Mouse (Mus musculus): Measurements from ENCODE around the gene Mrpl18.
"Not testable (repeated sequence)": the region's sequence is repeated elsewhere in the genome, so short reads cannot be mapped to it uniquely, and the experiment has no call there.

Gene Mrpl18

DNA sequence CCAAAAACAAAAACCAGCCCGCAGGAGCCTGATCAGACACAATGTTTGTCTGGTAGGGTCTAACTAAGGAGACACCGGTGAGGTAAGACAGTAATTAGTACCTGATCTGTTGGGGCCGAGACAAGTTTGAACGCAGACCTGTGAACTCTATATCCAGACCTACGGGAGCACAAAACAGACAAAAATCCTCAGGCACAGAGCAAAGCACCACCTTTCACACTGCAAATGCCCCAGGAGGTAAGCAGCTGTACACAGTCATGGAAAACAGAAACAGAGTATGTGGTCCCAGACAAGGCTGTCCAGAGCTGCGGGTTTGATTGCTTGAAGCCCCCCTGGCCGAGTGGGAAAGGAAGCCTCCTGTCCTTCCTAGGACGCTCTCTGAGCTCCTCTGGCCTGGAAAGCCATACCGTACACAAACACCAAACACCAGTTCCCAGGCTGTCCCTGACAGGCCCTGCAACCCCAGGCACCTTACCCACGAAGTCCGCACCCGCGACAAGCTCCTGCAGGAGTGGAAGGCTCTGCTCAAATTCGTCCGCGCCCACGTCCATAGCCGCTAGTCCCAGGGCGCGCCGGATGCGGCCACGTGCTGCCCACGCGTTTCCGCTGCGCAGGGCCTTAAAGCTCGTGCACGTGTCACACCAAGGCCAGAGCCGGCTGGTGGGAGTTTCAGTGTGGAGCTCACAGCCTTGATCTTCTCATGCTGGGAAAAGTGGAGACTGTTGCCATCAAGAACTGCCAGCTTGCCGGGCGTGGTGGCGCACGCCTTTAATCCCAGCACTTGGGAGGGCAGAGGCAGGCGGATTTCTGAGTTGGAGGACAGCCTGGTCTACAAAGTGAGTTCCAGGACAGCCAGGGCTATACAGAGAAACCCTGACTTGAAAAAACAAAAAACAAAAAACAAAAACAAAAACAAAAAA lies 6.5 kb downstream of the Mrpl18 start, which contains the start of gene Pnldc1:
Gene Pnldc1 (minus strand): TSS at position 870 of the 920 bp plus-strand sequence.
- no peak for DNase-seq (ENCODE audit: low read depth)

DNA sequence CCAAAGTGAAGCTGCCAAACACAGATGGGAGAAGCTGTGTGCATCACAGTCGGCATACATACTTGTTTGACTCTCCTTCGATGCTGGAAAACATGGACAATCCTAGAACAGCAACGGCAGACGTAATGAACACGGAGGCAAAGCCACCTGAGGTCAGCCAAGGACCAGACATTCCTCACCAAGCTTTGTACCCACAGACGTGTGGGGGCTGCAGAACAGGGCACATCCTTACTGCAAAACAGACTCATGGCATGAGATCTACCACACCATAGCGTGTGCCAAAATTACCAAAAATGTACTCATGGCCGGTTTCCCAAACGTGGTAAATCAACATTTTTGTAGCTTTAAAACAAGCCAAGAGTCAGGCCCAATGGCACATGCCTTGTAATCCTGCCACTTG lies 9.7 kb downstream of the Mrpl18 start:
- DNase-seq (ENCODE audit: low read depth), result no peak

DNA sequence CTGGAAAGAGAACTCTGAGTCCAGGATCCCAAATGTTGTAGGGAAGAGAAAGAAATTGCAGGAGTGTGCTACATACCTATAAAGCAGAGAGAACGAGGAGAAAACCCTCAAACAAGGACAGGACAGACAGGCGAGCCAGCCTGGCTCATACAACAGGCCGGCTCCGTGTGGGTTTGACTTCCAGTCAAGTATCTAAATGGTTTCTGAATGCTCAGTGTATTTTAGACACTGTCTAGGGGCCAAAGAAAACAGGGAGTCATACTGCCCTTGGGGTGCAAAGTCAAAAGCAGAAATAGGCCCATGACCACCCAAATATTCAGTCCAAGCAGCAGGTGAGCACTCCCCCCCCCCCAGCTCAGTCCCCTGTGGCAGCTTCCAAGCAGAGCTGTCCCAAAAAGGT lies 10.3 kb downstream of the Mrpl18 start:
- DNase-seq (ENCODE audit: low read depth), result no peak

- no peak for DNase-seq (ENCODE audit: low read depth)
Measured at GRCm38 (mm10) chr17:12904349-12904748, 11.8 kb downstream of the Mrpl18 start.

DNA sequence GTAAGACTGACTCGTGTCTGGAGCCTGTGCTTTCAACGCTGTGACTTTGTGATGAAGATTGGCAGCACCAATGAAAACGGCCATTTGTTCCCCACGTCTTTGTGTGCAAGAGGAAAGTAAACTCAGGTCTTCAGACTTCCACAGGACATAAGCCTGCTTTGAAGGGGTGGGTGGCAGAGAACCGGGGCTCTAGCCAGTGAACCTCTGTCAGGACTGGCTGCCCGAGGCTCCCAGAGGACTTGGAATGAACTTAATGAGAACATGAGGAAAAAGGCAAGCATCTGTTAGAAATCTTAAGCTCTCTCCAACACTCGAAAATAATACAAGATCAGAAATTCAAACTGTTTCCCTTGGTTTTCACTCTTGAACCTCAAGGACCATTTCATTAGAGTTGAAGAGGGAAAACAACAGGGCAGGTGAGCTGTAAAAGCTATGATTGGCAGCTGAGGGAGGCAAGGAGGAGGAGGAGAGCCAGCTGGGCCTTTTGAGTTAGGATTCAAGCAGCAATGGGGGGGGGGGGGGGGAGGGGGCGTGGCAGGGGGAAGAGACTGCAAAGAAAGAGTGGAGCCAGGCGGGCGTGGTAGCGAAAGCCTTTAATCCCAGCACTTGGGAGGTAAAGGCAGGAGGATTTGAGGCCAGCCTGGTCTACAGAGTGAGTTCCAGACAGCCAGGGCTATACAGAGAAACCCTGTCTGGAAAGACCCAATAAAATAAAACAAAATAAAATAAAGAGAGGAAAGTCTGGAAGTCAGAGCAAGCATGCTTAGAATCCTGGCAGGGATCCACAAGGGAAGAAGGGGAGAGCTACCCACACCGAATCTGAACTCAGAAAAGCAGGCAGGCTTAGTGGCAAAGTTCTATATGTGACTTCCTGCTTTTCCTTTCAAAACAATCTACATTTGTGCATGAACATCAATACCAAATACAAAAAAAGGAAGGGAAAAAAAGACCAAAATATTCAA lies 12.5 kb downstream of the Mrpl18 start:
- DNase-seq (ENCODE audit: low read depth), result no peak

DNA sequence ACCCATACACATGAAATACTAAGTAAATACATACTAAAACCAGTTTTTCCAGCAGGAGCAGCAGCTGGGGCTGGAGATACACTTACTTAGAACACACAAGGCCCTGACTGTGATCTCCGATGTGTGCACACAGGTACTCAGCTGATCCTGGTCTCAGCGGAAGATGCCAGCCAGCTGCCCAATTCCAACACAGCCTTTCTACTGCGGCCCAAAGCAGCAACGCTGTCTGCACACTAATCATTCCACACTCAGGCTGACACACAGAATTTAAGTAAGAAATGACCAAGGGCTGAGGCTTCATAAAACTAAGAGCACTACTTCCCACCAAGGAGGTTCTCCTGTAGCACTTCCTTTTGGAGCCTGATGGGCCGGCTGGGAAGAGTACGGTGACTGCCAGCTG lies 13.9 kb downstream of the Mrpl18 start:
- no peak for DNase-seq (ENCODE audit: low read depth)

- not testable (repeated sequence) for DNase-seq (ENCODE audit: low read depth)
Measured at GRCm38 (mm10) chr17:12898607-12899006, 17.5 kb downstream of the Mrpl18 start.

DNA sequence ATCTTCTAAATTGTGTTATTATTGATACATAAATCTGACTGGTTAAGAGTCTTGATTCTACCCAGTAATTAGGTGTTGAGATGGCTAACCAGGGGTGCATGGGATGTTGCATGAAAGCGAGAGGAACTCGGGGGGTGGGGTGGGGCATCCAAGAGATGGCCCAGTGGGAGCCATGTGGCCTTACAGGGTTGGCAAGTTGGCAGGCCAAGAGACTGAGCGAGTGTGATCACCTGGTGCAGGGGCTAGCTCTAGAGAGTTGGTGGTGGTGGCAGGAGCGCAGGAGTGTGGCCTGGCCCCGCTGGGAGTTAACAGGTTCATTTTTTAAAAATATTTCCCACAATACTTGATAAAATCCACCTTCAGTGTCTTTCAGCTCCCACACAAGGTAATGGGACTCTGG lies 18.5 kb downstream of the Mrpl18 start:
- no peak for DNase-seq (ENCODE audit: low read depth)

- no peak for DNase-seq (ENCODE audit: low read depth)
Measured at GRCm38 (mm10) chr17:12892033-12892432, 24.1 kb downstream of the Mrpl18 start.

DNA sequence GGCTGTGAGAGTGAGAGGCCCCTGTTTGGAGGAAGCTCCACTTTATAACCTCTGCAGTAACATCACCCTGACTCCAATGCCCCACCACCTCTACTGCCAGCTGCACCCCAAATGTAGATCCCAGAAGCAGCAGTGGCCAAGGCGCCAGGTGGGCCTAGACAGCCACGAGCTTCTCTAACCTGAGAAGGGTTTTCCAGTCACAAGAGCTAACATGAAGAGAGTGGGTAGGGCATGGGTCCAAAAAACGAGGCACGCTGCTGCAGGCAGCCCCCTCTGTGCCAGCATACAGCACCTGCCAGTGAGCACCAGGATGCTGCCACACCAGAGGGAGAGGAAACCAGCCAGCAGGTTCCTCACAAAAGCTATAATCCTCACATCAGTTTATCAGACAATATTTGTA lies 25.1 kb downstream of the Mrpl18 start:
- DNase-seq (ENCODE audit: low read depth), result no peak

- no peak for DNase-seq (ENCODE audit: low read depth)
Measured at GRCm38 (mm10) chr17:12887021-12887775, 28.9 kb downstream of the Mrpl18 start.

- DNase-seq (ENCODE audit: low read depth), result peak; percentile 84
Measured at GRCm38 (mm10) chr17:12886620-12887019, 29.5 kb downstream of the Mrpl18 start.

DNA sequence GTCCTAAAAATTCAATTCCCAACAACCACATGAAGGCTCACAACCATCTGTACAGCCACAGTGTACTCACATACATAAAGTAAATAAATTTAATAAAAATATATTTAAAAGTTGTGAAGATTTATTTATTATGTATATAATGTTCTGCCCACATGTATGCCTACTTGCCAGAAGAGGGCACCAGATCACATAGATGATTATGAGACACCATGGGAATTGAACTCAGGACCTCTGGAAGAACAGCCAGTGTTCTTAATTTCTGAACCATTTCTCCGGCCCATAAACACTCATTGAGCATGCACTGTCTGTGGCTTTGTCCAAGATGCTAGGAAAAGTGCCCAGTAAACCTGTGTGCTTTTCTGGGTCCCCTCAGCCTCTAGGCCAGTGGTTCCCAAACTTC lies 34.9 kb downstream of the Mrpl18 start:
- peak; percentile 34 for DNase-seq (ENCODE audit: low read depth)

GRCm38 (mm10) chr17:12880178-12880577 lies 36.0 kb downstream of the Mrpl18 start:
- DNase-seq (ENCODE audit: low read depth), result peak; percentile 93

GRCm38 (mm10) chr17:12875734-12876133 lies 40.4 kb downstream of the Mrpl18 start, which contains the start of gene Mrgprh:
Gene Mrgprh, plus strand, starts transcription at chr17:12876034.
- DNase-seq (ENCODE audit: low read depth), result no peak

DNA sequence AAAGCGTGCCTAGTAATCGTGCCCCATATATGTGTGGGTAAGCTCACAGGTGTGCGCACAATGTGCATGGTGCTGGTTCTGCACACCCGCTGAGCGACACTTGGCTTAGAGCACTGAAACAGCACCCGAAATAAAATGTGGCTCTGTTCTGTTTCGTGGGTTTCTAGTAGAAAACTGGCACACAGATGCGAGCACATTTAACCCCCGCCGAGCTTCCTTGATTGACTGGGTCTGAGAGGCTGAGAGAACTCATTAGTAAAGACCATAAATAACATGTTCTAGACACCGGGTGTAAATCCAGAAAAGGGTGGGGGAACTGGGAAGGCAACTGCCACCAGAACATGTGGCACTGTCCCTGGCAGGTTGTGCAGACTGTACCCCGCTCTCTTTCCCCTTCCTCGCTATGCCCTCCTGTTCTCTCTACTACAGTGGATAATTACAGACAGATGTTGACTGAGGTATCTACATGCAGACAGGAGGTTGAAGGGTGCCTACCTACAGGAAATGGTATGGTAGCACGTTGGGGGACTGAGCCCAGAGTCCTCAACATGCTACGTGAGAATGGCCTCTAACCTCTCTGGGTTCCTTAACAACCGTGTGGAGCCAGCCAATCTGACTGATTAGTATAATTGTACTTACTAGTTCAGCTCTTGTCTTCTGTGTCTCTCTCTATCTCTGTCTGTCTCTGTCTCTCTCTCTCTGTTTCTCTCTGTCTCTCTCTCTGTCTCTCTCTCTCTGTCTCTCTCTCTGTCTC lies 43.7 kb downstream of the Mrpl18 start:
- no peak for DNase-seq (ENCODE audit: low read depth)

DNA sequence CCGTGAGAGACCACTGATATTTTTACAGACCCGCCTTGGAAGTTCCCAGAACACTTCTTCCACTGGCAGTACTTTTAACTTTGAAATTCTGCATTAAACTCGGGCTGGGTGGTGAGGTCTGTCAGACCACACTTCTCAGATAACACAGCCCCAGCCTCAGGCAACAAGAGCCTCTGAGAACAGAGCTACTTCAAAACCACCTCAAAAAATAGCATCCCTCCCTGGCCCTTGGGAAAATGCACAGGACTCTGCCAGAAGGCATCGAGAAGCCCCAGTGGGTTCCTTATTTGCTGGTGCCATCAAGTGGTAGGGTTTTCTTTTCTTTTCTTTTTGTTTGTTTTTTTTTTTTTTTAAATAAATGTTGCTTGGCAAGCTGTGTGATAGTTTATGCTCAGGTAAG lies 47.5 kb downstream of the Mrpl18 start:
- DNase-seq (ENCODE audit: low read depth), result no peak

GRCm38 (mm10) chr17:12868043-12868442 lies 48.1 kb downstream of the Mrpl18 start, which contains the start of gene Mas1:
Gene Mas1, minus strand, starts transcription at chr17:12868143.
- no peak for DNase-seq (ENCODE audit: low read depth)

GRCm38 (mm10) chr17:12866853-12867252 lies 49.3 kb downstream of the Mrpl18 start:
- no peak for DNase-seq (ENCODE audit: low read depth)

DNA sequence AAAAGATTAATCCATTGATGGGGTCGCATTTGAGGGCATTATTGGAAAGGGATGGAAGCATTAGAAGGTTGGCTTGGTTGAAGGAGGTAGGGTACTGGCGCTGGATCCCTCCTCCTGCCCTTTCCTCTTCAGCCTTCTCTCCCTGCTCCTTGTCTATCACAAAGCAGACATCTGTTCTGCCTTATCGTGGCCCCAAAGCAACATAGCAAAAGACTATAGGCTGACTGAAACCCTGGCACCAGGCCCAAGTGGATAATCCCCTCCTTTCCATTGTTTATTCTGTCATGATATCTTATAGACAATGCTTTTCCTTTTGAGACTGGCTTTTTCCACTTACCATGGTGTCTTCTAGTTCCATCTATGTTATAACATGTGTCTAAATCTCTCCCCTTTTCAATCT lies 50.7 kb downstream of the Mrpl18 start:
- DNase-seq (ENCODE audit: low read depth), result no peak

- no peak for DNase-seq (ENCODE audit: low read depth)
Measured at GRCm38 (mm10) chr17:12864111-12864510, 52.0 kb downstream of the Mrpl18 start.

Measured in induced T-regulatory cell, adult 2 months (primary cell).